Mouse (Mus musculus): ENCODE data around the gene Dpyd.

The Dpyd gene

DNA sequence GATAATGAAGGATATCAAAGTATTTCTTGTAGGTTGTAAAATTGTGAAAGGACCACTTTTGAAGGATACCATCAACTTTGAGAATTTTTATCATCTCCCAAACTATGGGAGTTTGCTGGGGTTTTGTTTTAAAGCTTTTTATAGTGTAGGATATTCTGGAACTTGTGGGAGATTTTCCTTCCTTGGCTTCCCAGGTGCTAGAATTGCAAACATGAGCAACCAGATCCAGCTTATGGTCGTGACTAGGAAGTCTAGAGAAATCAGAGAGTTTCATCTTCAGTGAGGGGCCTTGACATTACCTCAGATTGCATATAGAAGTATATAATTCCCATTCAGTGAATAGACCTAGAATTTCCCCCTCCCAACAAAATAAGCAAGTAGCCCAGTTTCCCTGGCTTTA, 819.2 kb downstream of the Dpyd start:
- DNase-seq: no peak

- no peak for DNase-seq
Measured at GRCm38 (mm10) chr3:119382395-119382794, 820.5 kb downstream of the Dpyd start.

GRCm38 (mm10) chr3:119387332-119388105, 825.6 kb downstream of the Dpyd start:
- peak; percentile 9 to 24 for DNase-seq

- no peak for DNase-seq
Measured at GRCm38 (mm10) chr3:119397205-119397604, 835.3 kb downstream of the Dpyd start.

- no peak for DNase-seq
Measured at GRCm38 (mm10) chr3:119402836-119403728, 841.2 kb downstream of the Dpyd start.

- DNase-seq: no peak
Measured at GRCm38 (mm10) chr3:119419087-119419709, 857.3 kb downstream of the Dpyd start.

DNA sequence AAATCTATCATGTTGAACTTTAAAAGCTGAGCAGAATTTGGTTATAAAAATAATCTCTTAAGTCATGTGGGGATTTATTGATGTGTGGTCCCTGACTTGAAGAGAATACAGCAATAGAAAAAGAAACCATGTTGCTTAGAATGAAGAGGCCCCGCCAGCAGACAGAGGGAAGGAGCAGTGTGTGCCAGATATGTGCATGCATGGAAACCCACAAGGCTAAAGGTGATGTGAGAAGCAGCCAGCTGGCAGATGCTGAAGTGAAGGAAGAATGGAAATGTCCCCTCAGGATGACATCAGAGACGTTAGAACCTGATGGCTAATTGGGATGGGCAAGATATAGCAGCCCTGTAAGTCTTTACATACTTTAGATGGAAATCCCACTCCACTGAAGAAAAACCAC, 857.8 kb downstream of the Dpyd start:
- DNase-seq: no peak

DNA sequence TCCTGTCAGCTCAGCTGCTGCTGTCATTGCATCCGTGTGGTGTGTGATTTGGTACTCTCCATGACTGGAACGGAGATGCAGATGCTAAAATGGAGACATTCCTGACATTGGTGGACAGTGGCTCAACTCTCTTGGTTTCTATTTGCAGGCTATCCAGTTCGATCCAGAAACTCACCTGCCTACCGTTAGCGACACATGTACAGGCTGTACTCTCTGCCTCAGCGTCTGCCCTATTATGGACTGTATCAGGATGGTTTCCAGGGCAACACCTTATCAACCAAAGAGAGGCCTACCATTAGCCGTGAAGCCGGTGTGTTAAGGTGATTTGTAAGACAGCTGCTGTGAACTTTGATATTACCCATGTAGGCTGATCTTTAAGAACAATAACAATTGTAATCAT, 869.4 kb downstream of the Dpyd start:
- DNase-seq: no peak

- no peak for DNase-seq
Measured at GRCm38 (mm10) chr3:119431757-119432156, 869.8 kb downstream of the Dpyd start.

DNA sequence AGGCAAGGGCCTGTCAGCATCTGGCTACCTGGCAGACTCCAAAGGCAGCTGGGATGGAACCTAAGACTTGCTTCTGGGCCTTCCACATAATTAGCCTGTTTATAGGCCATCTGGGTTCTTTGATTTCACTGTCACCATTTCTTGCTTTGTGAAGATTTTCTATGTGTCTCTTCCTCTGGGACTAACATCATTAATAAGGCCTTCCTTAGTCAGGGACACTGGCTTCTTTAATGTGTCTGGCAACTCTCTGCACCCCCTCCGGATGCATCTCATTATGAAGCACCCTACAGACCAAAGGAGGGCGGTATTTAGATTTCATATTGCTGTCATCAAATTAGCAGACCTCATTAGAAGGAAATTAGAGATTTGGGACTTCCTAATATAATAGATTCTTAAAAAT, 885.6 kb downstream of the Dpyd start:
- no peak for DNase-seq

DNA sequence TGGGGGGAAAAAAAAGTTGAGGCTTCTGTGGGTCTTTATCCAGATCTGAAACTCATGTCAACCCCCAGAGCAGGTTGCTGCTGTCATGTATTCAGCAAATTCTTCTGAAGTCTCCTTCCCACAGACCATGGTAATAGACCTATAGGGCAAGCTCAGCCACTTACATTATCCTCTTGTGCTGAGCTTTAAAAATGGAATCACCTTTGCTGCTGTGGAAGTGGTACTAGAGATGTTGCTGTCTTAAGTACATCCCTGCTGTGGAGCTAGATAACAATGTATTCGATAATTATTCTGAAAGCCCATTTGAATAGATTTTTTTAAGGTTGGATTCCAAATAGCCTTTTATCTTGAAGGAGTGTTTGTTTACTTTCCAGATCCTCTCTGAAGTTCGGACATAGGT, 902.1 kb downstream of the Dpyd start:
- DNase-seq: no peak

DNA sequence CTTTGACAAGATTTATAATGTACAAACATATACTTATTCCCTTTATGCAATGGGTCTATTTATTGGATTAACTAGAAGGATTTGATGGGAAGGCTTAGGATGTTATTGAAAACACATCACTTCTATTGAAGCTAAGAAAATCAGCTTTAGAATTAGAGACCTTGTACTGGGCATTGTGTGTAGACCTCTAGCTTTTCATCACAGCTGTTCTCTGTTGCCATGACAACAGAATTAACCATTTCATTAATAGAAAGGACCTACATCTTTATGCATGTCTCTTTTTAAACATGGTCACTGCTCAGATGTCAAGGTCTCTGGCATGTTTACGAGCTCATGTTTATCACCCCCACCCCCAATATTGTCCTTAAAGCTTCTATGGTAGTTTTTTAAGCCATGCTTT, 902.5 kb downstream of the Dpyd start:
- no peak for DNase-seq

DNA sequence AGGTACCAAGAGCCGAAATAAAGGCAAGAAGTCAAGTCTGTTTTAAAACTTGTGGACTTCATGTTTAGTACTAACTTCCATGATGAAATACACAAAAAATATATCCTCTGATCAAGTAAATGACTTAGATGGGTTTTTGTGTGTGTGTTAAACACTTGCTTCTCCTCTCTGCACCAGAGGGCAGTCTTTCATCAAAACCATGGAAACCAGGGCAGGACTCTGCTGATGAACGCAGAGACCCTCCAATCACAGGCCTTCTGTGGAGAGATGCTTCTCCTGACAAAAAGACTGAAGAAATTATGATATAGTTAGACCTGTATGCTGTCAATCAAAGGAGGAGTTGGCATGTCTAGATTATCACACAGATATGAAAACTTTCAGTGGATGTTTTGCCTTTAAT, 905.8 kb downstream of the Dpyd start:
- no peak for DNase-seq

Measured in cerebellum, postnatal 36 days (tissue).